Mouse (Mus musculus) megakaryocyte, embryonic 14.5 days (primary cell): Measurements from ENCODE around the gene Ccdc155.

Experiments
- FLI1 ChIP-seq: IDR thresholded peaks from 2 replicates; pipeline ENCODE4 v1.6.1; 2012; ENCODE audit warnings: low read length, inconsistent platforms, mixed read lengths
- GATA1 ChIP-seq: IDR thresholded peaks from 3 replicates; pipeline ENCODE4 v1.6.1; 2012; ENCODE audit warnings: mixed read lengths, low read length, inconsistent platforms, borderline replicate concordance

GRCm38 (mm10) chr7:45181540-45181939, 23.2 kb downstream of the Ccdc155 start:
- no peak for TF ChIP-seq GATA1
- no peak for TF ChIP-seq FLI1
